Mouse (Mus musculus) thymus, adult 2 months (tissue): Measurements from ENCODE around the gene Il13.

Source experiments
- CTCF ChIP-seq: fragments of 200-500 bp; IDR thresholded peaks from 2 replicates; pipeline ENCODE4 v1.5.1; 2012; ENCODE audit warnings: mild to moderate bottlenecking, control low read depth, low read length, moderate library complexity, borderline replicate concordance; ENCODE audit not compliant: control insufficient read depth, poor library complexity, insufficient read depth; ENCODE audit errors: extremely low read depth
- POLR2A ChIP-seq: fragments of 200-500 bp; IDR thresholded peaks from 2 replicates; pipeline ENCODE4 v1.6.1; 2012; ENCODE audit warnings: mild to moderate bottlenecking, low read length, control low read depth, moderate library complexity; ENCODE audit not compliant: control insufficient read depth, poor library complexity, insufficient read depth; ENCODE audit errors: extremely low read depth

DNA sequence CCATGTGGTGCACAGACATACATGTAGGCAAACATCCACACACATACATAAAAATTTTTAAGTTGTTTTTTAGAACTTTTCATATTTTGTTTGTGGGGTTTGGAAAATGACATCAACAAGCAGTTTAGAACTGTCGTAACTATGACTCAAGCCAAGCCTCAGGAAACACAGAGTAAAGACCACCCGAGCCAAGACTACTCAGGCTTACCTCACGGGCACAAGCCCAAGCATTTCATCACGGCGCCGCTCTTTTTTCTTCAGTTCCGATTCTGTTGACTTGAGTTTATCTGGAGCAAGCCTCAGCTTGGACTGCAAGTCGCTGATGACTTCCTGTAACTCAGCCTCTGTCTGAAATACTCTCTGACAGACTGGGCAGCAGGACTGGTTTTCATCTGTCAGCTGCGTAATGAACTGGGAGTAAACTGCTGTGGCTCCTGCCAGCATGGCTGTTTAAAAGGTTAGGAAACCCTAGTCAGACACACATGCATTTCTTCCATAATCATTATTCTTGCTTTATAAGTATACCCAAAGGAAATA, 48.6 kb upstream of the Il13 start:
- no peak for TF ChIP-seq CTCF
- no peak for TF ChIP-seq POLR2A
